Mouse (Mus musculus) right cerebral cortex, adult 18-20 months (tissue): ENCODE data around the gene Gm11009.
"Not testable (repeated sequence)": the region's sequence is repeated elsewhere in the genome, so short reads cannot be mapped to it uniquely, and the experiment has no call there.

Experiments
- DNase-seq: peaks from one replicate; pipeline ENCODE4 v3.0.0; 2022; ENCODE audit warnings: mixed read lengths

Gene Gm11009

GRCm38 (mm10) chr2:176319394-176319793, at the start of gene Gm11009:
Gene Gm11009, minus strand, starts transcription at chr2:176319494.
- not testable (repeated sequence) for DNase-seq
